Mouse (Mus musculus): ENCODE measurements around the gene Prr12.

GRCm38 (mm10) chr7:44978300-44978699, 74.4 kb downstream of the Prr12 start:
- TF ChIP-seq POLR2A (IDR thresholded peaks at IDR 0.05; ENCODE audit: borderline replicate concordance, extremely low read depth, low read depth, low read length) (no peak), CTCF (IDR thresholded peaks at IDR 0.05; ENCODE audit: insufficient read depth, low read length) (no peak)

Measured in lung, adult 2 months (tissue).